Mouse (Mus musculus) stomach, embryonic 14.5 days (tissue): ENCODE measurements at regions not wholly inside any gene's neighbourhood (a gene's known extent, or its start where the extent isn't known, plus 50 kb on each side); places are given as distances from the start of the nearest gene placed in this dataset.

Source experiments
- ATAC-seq: fragments of 200-750 bp; cut with Nextera tagmentation; 2 replicates; pipeline ENCODE4 v1.8.0; 2017; ENCODE audit warnings: low read depth, moderate TSS enrichment; ENCODE audit not compliant: insufficient number of reproducible peaks, insufficient read depth, low FRiP score
- H3K27ac ChIP-seq: fragments of 300-500 bp; sonication (generic); 2 replicates; pipeline ENCODE4 v1.5.1; 2014; ENCODE audit warnings: mild to moderate bottlenecking, low read length, moderate library complexity, mixed read lengths
- H3K27me3 ChIP-seq: fragments of 300-500 bp; sonication (generic); 2 replicates; pipeline ENCODE4 v1.6.1; 2014; ENCODE audit warnings: low read length, control low read depth, mixed read lengths; ENCODE audit not compliant: control insufficient read depth, insufficient read depth
- H3K36me3 ChIP-seq: fragments of 300-500 bp; sonication (generic); 2 replicates; pipeline ENCODE4 v1.6.1; 2014; ENCODE audit warnings: mild to moderate bottlenecking, control low read depth, low read length, moderate library complexity, mixed read lengths; ENCODE audit not compliant: control insufficient read depth, insufficient read depth
- H3K4me1 ChIP-seq: fragments of 300-500 bp; sonication (generic); 2 replicates; pipeline ENCODE4 v1.6.1; 2014; ENCODE audit warnings: low read length, control low read depth, mixed read lengths; ENCODE audit not compliant: control insufficient read depth, insufficient read depth
- H3K4me2 ChIP-seq: fragments of 300-500 bp; sonication (generic); replicated peaks from 2 replicates; pipeline ENCODE4 v1.6.1; 2014; ENCODE audit warnings: low read depth, low read length, control low read depth
- H3K4me3 ChIP-seq: fragments of 300-500 bp; sonication (generic); 2 replicates; pipeline ENCODE4 v1.5.1; 2014; ENCODE audit warnings: low read depth, low read length, control low read depth
- H3K9ac ChIP-seq: fragments of 300-500 bp; sonication (generic); replicated peaks from 2 replicates; pipeline ENCODE4 v1.6.1; 2014; ENCODE audit warnings: low read depth, mild to moderate bottlenecking, control low read depth, low read length, moderate library complexity, mixed read lengths
- H3K9me3 ChIP-seq: fragments of 300-500 bp; sonication (generic); 2 replicates; pipeline ENCODE4 v1.6.1; 2016; ENCODE audit warnings: low read depth, low read length, control low read depth; ENCODE audit not compliant: control insufficient read depth
- WGBS: fragments of 180-500 bp; shearing (Covaris S2); extraction: QIAGEN DNeasy Blood & Tissue Kit; methylation state at CpG from one replicate; pipeline ENCODE4 v1.1.7; 2014; 5-methylcytosine and 5-hydroxymethylcytosine counted together

DNA sequence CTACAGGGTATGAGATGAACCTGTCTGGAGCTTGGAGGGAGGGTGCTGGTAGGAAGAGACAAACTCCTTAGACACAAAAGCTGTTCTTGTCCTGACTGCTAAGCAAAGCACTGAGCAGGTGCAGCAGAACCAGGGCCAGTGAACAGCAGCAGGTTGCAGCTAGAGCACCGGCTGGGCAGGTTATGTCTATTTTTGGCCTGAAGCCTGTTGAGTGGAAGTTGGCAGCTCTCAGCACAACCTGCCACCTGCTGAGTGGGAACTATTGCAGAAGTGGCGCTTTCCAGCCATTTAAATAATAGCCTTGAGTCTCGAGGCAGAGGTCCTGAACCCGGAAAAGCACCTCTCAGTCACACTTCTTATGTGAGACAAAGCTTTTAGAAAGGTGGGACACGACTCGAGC lies 114.8 kb upstream of the Stac start:
- WGBS, result 84% methylated on average over 6 of the region's 6 CpGs
- no peak overlapping the region for H3K4me2 ChIP-seq
- H3K27ac ChIP-seq, result no peak overlapping the region
- H3K9ac ChIP-seq, result no peak overlapping the region
- H3K36me3 ChIP-seq, result no peaks in the 10 kb centered on the region
- no peaks in the 10 kb centered on the region for H3K9me3 ChIP-seq
- no peak overlapping the region for H3K4me3 ChIP-seq
- no peak for ATAC-seq
- no peaks in the 10 kb centered on the region for H3K27me3 ChIP-seq
- H3K4me1 ChIP-seq, result no peaks in the 10 kb centered on the region

DNA sequence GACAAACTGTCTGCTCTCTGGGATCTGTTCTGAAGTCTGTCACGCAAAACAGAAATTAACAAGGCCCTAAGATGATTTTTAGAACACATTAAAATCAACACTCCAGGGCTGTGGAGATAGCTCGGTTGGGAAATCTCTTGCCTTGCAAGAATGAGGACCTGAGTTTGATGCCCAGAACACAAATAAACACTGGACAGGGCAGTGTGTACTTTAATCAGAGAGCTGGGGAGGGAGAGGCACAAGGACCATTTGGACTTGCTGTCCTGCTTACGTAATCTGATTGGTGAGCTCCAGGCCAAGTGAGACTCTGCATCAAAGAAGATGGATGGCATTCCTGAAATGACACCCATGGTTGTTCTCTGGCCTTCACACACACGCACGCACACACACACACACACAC lies 111.2 kb upstream of the Stac start:
- Histone ChIP-seq H3K9ac (no peak overlapping the region), H3K4me3 (no peak overlapping the region), H3K27me3 (no peaks in the 10 kb centered on the region), H3K27ac (no peak overlapping the region), H3K4me1 (no peaks in the 10 kb centered on the region), H3K36me3 (no peaks in the 10 kb centered on the region), H3K4me2 (no peak overlapping the region), H3K9me3 (no peaks in the 10 kb centered on the region)
- ATAC-seq, result no peak
- WGBS, result 48% methylated on average over 5 of the region's 5 CpGs

DNA sequence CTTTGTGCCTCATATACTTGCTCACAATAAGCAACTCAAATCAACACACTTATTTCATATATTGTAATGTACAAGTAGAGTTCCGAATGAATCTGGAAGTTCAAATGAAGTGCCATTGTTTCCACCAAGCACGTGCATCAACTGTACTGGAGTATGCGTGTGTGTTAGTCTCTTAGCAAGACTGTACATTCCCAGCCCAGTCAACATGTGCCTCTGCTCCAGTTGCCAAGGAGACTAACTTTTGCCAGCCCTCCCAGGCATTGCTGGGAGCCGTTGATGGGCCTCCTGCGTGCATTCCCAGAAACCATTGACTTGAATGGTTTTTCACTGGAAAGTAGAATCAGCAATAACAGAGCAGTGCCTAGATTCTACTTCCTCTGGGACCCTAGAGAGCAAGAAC lies 110.7 kb upstream of the Stac start:
- H3K9ac ChIP-seq, result no peak overlapping the region
- no peak overlapping the region for H3K27ac ChIP-seq
- no peaks in the 10 kb centered on the region for H3K4me1 ChIP-seq
- ATAC-seq, result no peak
- H3K36me3 ChIP-seq, result no peaks in the 10 kb centered on the region
- no peaks in the 10 kb centered on the region for H3K9me3 ChIP-seq
- no peak overlapping the region for H3K4me2 ChIP-seq
- 79% methylated on average over 5 of the region's 5 CpGs for WGBS
- H3K27me3 ChIP-seq, result no peaks in the 10 kb centered on the region
- no peak overlapping the region for H3K4me3 ChIP-seq

DNA sequence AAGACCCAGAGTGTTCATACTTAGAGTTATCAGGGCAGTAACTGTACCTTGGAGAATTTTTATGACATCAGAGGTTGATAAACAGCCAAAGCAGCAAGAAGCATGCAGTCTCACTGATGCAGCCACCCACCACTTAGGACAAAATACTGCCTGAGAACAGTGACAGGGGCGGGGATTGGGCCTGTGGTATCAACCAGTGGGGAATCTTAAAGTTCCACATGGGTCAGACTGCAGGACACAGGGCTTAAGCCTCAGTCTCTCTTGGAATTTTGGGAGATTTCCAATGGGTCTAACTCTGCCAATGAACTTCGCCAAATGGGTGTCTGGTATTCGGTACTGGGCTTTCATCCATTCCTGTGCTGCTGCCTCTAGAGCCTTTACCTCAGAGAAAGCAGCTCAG lies 88.8 kb upstream of the Stac start:
- no peak for ATAC-seq
- Histone ChIP-seq H3K9ac (no peak overlapping the region), H3K9me3 (no peaks in the 10 kb centered on the region), H3K4me2 (no peak overlapping the region), H3K4me1 (no peaks in the 10 kb centered on the region), H3K36me3 (no peaks in the 10 kb centered on the region), H3K4me3 (no peak overlapping the region), H3K27me3 (no peaks in the 10 kb centered on the region), H3K27ac (no peak overlapping the region)
- 86% methylated on average over 3 of the region's 3 CpGs for WGBS

GRCm38 (mm10) chr9:111777433-111778135 lies 87.4 kb upstream of the Stac start:
- H3K9ac ChIP-seq, result no peak overlapping the region
- no peaks in the 10 kb centered on the region for H3K36me3 ChIP-seq
- 73% methylated on average over 13 of the region's 13 CpGs for WGBS
- H3K27ac ChIP-seq, result no peak overlapping the region
- no peak for ATAC-seq
- H3K4me2 ChIP-seq, result no peak overlapping the region
- no peaks in the 10 kb centered on the region for H3K27me3 ChIP-seq
- H3K4me1 ChIP-seq, result no peaks in the 10 kb centered on the region
- no peaks in the 10 kb centered on the region for H3K9me3 ChIP-seq
- H3K4me3 ChIP-seq, result no peak overlapping the region

- no peaks in the 10 kb centered on the region for H3K36me3 ChIP-seq
- no peaks in the 10 kb centered on the region for H3K9me3 ChIP-seq
- no peaks in the 10 kb centered on the region for H3K27me3 ChIP-seq
- H3K4me1 ChIP-seq, result no peaks in the 10 kb centered on the region
- no peak overlapping the region for H3K4me3 ChIP-seq
- H3K4me2 ChIP-seq, result no peak overlapping the region
- no peak overlapping the region for H3K9ac ChIP-seq
- ATAC-seq, result no peak
- 87% methylated on average over 4 of the region's 4 CpGs for WGBS
- no peak overlapping the region for H3K27ac ChIP-seq
These were observed 84.1 kb upstream of the Stac start for GRCm38 (mm10) chr9:111774229-111774628.

DNA sequence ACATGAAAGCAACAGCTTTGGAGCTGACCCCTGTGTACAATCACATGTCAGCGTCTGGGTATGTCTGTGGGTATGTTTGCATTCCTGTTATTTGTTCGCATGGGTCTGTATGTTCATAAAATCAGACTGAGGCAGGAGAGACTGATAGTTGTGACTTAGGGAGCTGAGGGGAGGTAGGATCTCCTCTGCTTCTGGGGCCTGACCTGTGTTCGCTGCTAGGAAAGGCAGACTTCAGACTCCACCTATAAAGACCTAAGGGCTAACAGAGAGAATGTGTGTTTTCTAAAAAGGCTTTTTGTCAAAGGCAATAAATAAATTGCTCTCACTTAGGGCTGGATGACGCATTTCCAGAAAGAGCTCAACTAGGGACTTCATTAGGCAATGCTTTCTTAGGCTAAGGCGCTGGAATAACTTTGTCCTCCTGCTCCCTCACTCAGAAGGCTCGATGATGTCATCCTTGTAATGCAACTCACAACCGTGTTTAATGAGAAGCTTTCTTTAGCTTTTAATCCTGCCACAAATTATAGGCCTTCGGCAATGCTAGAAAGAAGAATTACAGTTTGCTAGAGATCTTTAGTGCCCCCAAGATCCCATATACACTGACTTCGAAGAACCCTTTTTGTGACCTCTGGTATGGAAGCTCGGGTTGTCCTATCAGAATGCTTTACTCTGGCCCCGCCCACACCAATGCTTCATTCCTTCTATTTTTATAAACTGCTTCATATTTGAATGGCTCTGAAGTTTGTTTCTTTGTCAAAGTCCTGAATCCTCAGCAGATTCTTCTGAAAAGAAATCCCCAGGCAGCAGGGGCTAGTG lies 72.7 kb upstream of the Stac start:
- 71% methylated on average over 11 of the region's 11 CpGs for WGBS
- no peak overlapping the region for H3K9ac ChIP-seq
- H3K27ac ChIP-seq, result no peak overlapping the region
- H3K36me3 ChIP-seq, result no peaks in the 10 kb centered on the region
- H3K4me1 ChIP-seq, result no peaks in the 10 kb centered on the region
- no peaks in the 10 kb centered on the region for H3K27me3 ChIP-seq
- H3K4me3 ChIP-seq, result no peak overlapping the region
- no peak overlapping the region for H3K4me2 ChIP-seq
- no peak for ATAC-seq
- no peaks in the 10 kb centered on the region for H3K9me3 ChIP-seq

DNA sequence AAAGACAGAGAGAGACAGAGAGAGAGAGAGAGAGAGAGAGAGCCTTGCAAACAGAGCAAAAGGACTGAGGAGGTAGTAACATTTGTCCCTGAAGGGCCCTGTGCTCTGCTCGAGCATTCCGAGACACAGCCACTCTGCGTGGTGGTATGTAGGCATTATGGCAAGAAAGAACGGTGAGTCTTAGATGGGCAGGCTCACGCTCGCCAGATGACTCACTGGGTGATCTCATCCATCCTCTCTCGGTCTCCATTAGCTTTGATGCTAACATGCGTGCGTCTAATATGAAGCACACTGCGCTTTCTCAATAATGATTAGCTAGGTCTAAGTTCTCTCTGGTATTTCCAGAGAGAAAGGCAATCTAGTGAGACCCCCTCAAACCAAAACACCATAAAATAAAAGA lies 65.1 kb upstream of the Stac start:
- Histone ChIP-seq H3K4me2 (no peak overlapping the region), H3K27me3 (no peaks in the 10 kb centered on the region), H3K36me3 (no peaks in the 10 kb centered on the region), H3K4me3 (no peak overlapping the region), H3K9ac (no peak overlapping the region), H3K4me1 (no peaks in the 10 kb centered on the region), H3K27ac (no peak overlapping the region), H3K9me3 (no peaks in the 10 kb centered on the region)
- no peak for ATAC-seq
- 73% methylated on average over 10 of the region's 10 CpGs for WGBS
